Mouse (Mus musculus) embryonic stem cell, embryonic (primary cell): ENCODE measurements around the gene Fbxo10.

Source experiments
- CTCF ChIA-PET, 4 experiments: fragments of 300-600 bp in 2 of 4; fragments of 350-600 bp in 2 of 4; sonication (Branson Sonifier 250); formaldehyde crosslinking; loops; one replicate each; lab custom pipeline; 2022; ENCODE audit warnings: inconsistent platforms in 2 of 4; lab: Charles Lee
- POLR2A ChIA-PET, 4 experiments: fragments of 300-600 bp in 2 of 4; fragments of 350-600 bp in 2 of 4; sonication (Branson Sonifier 250); formaldehyde crosslinking; loops; one replicate each; lab custom pipeline; 2022; ENCODE audit warnings: antibody characterized with exemption in 4 of 4, inconsistent platforms in 1 of 4; lab: Charles Lee

The Fbxo10 gene

GRCm38 (mm10) chr4:45034693-45035628, 49.4 kb downstream of the Fbxo10 start:
- ChIA-PET CTCF (interaction anchor here in 3 of 4 experiments (0.6 to 1.7 kb wide), 6 partner anchors 12 to 413 kb away, joined by 3 to 6 read pairs (median 4); partner anchors contain the start of gene Zbtb5 (in 2 of the 3)), POLR2A (interaction anchor here in 2 of 4 experiments (0.5 to 1.8 kb wide), 11 partner anchors 8 to 71 kb away, joined by 3 to 7 read pairs (median 3); partner anchors contain the start of gene Polr1e (in 2 of the 2))

GRCm38 (mm10) chr4:45032586-45032985, 51.8 kb downstream of the Fbxo10 start:
- CTCF ChIA-PET: no interaction called here
- POLR2A ChIA-PET: no interaction called here

GRCm38 (mm10) chr4:45026459-45026858, 57.9 kb downstream of the Fbxo10 start:
- ChIA-PET POLR2A (interaction anchor here in 3 of 4 experiments (0.6 to 3.2 kb wide), 13 partner anchors 8 to 625 kb away, joined by 3 to 24 read pairs (median 5); partner anchors contain the start of genes Grhpr (in 1 of the 3), Polr1e (in 1 of the 3), Tomm5 (in 1 of the 3) and Zbtb5 (in 1 of the 3)), CTCF (interaction anchor here in 1 of 4 experiments (1.0 to 1.4 kb wide), 3 partner anchors 12 to 15 kb away, joined by 3 to 5 read pairs (median 3); partner anchors contain the start of gene Zbtb5)

- ChIA-PET POLR2A (interaction anchor here in 3 of 4 experiments (0.6 to 2.1 kb wide), 23 partner anchors 8 to 851 kb away, joined by 3 to 15 read pairs (median 4); partner anchors contain the start of genes Grhpr (in 2 of the 3) and Fbxo10 (in 1 of the 3)), CTCF (interaction anchor here in 3 of 4 experiments (0.5 to 1.3 kb wide), 8 partner anchors 26 to 656 kb away, joined by 3 to 14 read pairs (median 3); no protein-coding TSS in a partner anchor)
Measured at GRCm38 (mm10) chr4:45019009-45019408, 65.4 kb downstream of the Fbxo10 start.

- ChIA-PET POLR2A (interaction anchor here (0.6 to 2.1 kb wide), 30 partner anchors 8 to 850 kb away, joined by 3 to 15 read pairs (median 4); partner anchors contain the start of genes Grhpr (in 3 of the 4) and Fbxo10 (in 1 of the 4)), CTCF (interaction anchor here (0.5 to 1.3 kb wide), 12 partner anchors 27 to 560 kb away, joined by 3 to 14 read pairs (median 3); no protein-coding TSS in a partner anchor)
Measured at GRCm38 (mm10) chr4:45018452-45018980, 65.9 kb downstream of the Fbxo10 start, which contains the start of gene Polr1e. Polr1e (plus strand) TSS chr4:45018583.

- POLR2A ChIA-PET: interaction anchor here in 2 of 4 experiments (0.9 to 2.3 kb wide), 8 partner anchors 12 to 402 kb away, joined by 3 to 7 read pairs (median 4); partner anchors contain the start of gene Tomm5 (in 1 of the 2)
Measured at GRCm38 (mm10) chr4:45015615-45016014, 68.8 kb downstream of the Fbxo10 start.

GRCm38 (mm10) chr4:45013537-45013936, 70.9 kb downstream of the Fbxo10 start:
- POLR2A ChIA-PET: interaction anchor here in 2 of 4 experiments (0.6 to 3.3 kb wide), 29 partner anchors 8 to 1001 kb away, joined by 3 to 39 read pairs (median 6); partner anchors contain the start of genes Fbxo10 (in 1 of the 2), Grhpr (in 1 of the 2), Tomm5 (in 1 of the 2) and Zcchc7 (in 1 of the 2)
- CTCF ChIA-PET: interaction anchor here in 2 of 4 experiments (1.0 to 2.3 kb wide), 4 partner anchors 40 to 802 kb away, joined by 3 to 9 read pairs (median 4); partner anchors contain the start of gene Tomm5 (in 1 of the 2)

More at GRCm38 (mm10) chr4:45015615-45016014, 68.8 kb downstream of the Fbxo10 start:
- CTCF ChIA-PET: interaction anchor here (0.5 to 1.4 kb wide), 11 partner anchors 14 to 1364 kb away, joined by 3 to 8 read pairs (median 3); no protein-coding TSS in a partner anchor

GRCm38 (mm10) chr4:45013031-45013431, 71.4 kb downstream of the Fbxo10 start:
- POLR2A ChIA-PET: interaction anchor here in 3 of 4 experiments (0.6 to 3.3 kb wide), 63 partner anchors 8 to 1001 kb away, joined by 3 to 39 read pairs (median 5); partner anchors contain the start of genes Grhpr (in 3 of the 3), Tomm5 (in 2 of the 3), Zcchc7 (in 2 of the 3) and Dcaf10 (in 1 of the 3)
- CTCF ChIA-PET: interaction anchor here in 3 of 4 experiments (0.6 to 2.3 kb wide), 25 partner anchors 12 to 842 kb away, joined by 3 to 21 read pairs (median 4); partner anchors contain the start of genes Grhpr (in 1 of the 3) and Tomm5 (in 1 of the 3)

DNA sequence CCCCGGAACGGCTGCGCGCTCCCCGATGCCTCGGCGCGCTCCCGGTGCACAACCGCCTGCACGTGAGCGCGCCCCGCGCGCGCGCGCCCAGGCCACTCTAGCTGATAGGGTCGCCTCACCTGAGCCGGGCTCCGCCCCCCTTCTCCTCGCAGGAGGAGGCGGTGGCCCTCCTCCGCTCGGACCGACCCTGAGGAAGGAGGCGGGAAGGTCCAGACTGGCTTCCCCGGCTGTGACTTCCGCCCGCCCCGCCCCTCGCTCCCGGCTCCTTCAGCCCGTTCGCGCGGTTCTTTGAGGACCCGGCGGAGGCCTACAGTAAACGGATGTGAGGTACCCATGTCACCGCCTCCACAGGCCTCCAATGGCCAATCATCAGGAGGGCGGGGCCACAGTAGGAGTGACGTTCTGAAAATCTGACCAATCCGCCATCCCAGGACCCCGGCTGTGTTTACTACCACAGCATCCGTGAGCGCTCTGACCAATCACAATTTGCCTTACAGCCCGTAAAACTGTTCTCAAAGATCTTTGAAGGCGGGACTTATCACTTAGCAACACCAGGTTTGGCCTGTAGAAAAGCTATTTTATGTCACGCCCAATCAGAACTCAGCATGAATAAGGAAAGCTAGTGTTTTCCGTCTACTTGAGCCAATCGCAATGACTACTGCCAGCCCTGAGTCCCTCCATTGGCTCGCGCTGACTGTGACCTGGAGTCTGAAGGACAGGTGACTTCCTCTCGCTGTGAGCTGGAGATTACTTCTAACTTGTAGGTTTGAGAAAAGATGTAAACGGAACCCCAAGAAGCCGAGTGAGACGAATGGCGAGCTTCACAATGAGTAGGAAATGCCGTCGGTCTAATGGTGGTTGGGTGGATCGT, 72.1 kb downstream of the Fbxo10 start, which contains the start of gene Zbtb5:
TSS of gene Zbtb5 (minus strand) at position 308 of the 871 bp plus-strand sequence.
- CTCF ChIA-PET: interaction anchor here (0.5 to 2.3 kb wide), 33 partner anchors 11 to 960 kb away, joined by 3 to 21 read pairs (median 4); partner anchors contain the start of genes Grhpr (in 1 of the 4) and Tomm5 (in 1 of the 4)
- POLR2A ChIA-PET: interaction anchor here in 3 of 4 experiments (0.6 to 3.3 kb wide), 71 partner anchors 7 to 1217 kb away, joined by 3 to 39 read pairs (median 4); partner anchors contain the start of genes Grhpr (in 3 of the 3), Tomm5 (in 2 of the 3), Zcchc7 (in 2 of the 3) and Dcaf10 (in 1 of the 3)

DNA sequence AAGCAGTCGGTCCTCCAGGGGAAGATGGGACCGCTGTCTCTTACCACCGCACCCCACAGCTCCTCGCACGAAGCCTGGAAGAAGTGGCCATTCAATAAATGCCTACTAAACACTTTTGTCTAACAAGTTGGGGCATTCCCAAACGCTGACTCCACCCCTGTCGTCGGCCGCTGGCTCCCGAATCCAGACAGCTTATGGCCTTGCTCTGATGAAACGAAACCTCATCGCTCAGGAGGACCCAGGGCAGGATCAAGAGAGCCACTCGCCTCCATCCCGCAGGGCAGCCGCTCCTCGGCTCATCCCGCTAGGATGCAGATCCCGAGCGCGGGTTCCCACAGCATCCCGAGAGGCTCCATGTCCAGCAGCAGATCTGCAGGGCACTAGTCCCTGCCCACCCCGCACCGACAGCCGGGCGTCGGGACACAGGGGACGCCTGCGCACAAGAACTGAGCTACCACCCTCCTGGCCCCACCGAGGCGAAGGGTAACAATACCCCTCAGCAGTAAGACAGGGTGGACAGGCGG, 72.8 kb downstream of the Fbxo10 start:
- CTCF ChIA-PET: interaction anchor here in 3 of 4 experiments (0.5 to 2.3 kb wide), 17 partner anchors 11 to 961 kb away, joined by 3 to 21 read pairs (median 4); partner anchors contain the start of genes Grhpr (in 1 of the 3) and Tomm5 (in 1 of the 3)
- POLR2A ChIA-PET: interaction anchor here (0.6 to 3.3 kb wide), 42 partner anchors 9 to 1314 kb away, joined by 3 to 39 read pairs (median 5); partner anchors contain the start of genes Grhpr (in 3 of the 4), Zcchc7 (in 2 of the 4), Slc25a51 (in 1 of the 4) and Tomm5 (in 1 of the 4)

DNA sequence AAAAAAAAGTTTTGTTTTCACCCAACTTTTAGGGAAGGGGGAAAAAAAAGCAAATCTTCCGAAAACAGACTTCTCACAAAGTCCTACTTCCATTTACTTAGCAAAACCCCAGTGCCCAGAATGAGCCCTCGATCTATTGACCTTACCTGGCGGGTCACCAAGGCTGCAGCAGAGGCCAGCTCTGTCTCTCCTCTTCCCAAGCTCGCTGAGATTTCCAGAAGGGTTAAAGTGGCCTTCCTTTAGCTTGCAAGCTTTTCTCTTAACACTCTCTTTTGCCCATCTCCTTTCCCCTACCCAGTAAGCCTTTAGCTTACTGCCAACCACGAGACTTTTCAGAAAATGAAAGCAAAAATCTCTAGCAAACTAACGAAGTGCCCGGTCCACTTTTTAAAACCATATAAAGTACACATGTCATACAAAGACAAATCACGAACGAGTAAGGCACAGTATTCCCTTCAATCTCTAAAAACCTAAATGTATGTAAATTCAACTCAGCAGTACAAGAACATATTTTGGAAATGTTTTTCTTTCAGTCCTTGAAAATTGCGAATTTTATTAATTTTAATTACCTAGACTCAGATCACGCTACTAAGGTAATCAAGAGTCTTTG, 73.5 kb downstream of the Fbxo10 start:
- ChIA-PET POLR2A (interaction anchor here (0.6 to 3.3 kb wide), 20 partner anchors 9 to 1967 kb away, joined by 3 to 39 read pairs (median 7); partner anchors contain the start of genes Grhpr (in 3 of the 4), Slc25a51 (in 1 of the 4) and Tomm5 (in 1 of the 4)), CTCF (interaction anchor here in 1 of 4 experiments (0.9 to 2.3 kb wide), 3 partner anchors 10 to 38 kb away, joined by 3 to 21 read pairs (median 11); no protein-coding TSS in a partner anchor)

DNA sequence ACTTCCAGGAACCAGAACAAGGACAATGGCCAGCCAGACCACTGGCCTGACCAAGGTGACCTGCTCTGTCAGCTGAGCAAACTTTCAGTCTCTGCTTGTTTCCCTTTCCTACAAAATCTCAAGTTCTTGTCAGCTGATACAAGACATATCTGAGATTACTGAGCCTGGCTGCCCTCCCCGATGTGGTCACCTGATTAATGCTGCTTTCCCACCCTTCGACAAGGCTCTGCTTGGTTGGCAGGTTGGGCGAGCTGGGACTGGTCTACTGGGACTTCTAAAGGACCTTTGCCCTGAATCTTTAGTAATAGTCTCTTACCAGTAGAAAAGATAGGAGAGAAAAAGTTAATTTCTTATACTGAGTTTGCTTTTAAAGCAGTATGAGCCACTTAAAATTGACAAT, 79.0 kb downstream of the Fbxo10 start:
- POLR2A ChIA-PET: interaction anchor here in 1 of 4 experiments (1.2 kb wide), 1 partner anchor 8 kb away, joined by 4 read pairs; no protein-coding TSS in a partner anchor
- CTCF ChIA-PET: interaction anchor here in 2 of 4 experiments (0.6 to 0.9 kb wide), 2 partner anchors 24 to 158 kb away, joined by 3 read pairs; partner anchors contain the start of gene Grhpr (in 1 of the 2)

GRCm38 (mm10) chr4:45000001-45000400, 84.4 kb downstream of the Fbxo10 start:
- CTCF ChIA-PET: interaction anchor here in 3 of 4 experiments (0.7 to 1.5 kb wide), 4 partner anchors 12 to 1280 kb away, joined by 3 to 4 read pairs (median 4); partner anchors contain the start of gene Zbtb5 (in 1 of the 3)
- POLR2A ChIA-PET: interaction anchor here in 2 of 4 experiments (0.7 to 3.7 kb wide), 3 partner anchors 10 to 26 kb away, joined by 3 to 27 read pairs (median 5); partner anchors contain the start of gene Zbtb5 (in 1 of the 2)

GRCm38 (mm10) chr4:44998071-44998470, 86.3 kb downstream of the Fbxo10 start:
- ChIA-PET POLR2A (interaction anchor here in 1 of 4 experiments (1.3 to 5.1 kb wide), 2 partner anchors 12 to 13 kb away, joined by 3 to 21 read pairs; no protein-coding TSS in a partner anchor), CTCF (no interaction called here)
